Comparison of ENCODE assay signal across 17 mouse cellular contexts in the genomic region with DNA sequence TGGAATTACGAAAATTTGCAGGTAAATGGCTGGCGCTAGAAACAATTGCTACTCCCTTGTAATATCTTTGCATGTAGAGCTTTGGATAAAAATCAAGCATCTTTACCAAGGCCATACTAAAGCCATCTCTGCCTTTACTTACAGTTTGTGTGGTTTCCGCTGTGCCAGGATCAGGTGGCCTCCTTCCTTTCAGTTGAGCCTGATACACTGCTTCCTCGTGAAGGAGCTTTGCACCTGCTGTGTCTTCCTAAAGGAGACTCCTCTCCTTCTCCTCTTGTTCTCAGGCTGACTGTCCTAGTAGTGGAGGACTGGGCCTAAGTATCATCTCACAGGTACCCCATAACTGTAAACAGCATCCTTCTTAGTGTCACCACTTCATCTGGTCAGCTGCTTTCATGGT.
"Had no signal": no experiment of that assay in that cellular context is flagged by ENCODE, and none has a peak within 500 bp of the region (broad histone marks: within the 10 kb centered on the region; RNA-seq: fewer than 3 reads in every experiment).

No protein-coding gene starts in this region.

- H3K9ac ChIP-seq: liver, embryonic 14.5 days; lung, embryonic 14.5 days; midbrain, embryonic 12.5 days; neural tube, embryonic 13.5 days; neural tube, embryonic 15.5 days had no signal

- H3K27ac ChIP-seq: liver, embryonic 14.5 days; midbrain, embryonic 10.5 days; midbrain, embryonic 12.5 days; neural tube, embryonic 13.5 days; neural tube, embryonic 15.5 days had no signal

- H3K36me3 ChIP-seq: midbrain, embryonic 12.5 days; neural tube, embryonic 13.5 days; neural tube, embryonic 15.5 days had no signal

- DNase-seq: lung, adult 18-20 months; lung, embryonic 14.5 days; lung, postnatal 10 days; lung, postnatal 4 days; midbrain, embryonic 14.5 days; retina, postnatal 1 day; right cerebral cortex, adult 18-20 months; right cerebral cortex, postnatal 25 days; right cerebral cortex, postnatal 4 days; spleen, adult 18-20 months had no signal

- H3K9me3 ChIP-seq: midbrain, embryonic 10.5 days; midbrain, embryonic 12.5 days; neural tube, embryonic 13.5 days; neural tube, embryonic 15.5 days had no signal

- H3K4me2 ChIP-seq: lung, embryonic 14.5 days; midbrain, embryonic 12.5 days; neural tube, embryonic 13.5 days; neural tube, embryonic 15.5 days had no signal

- H3K4me3 ChIP-seq: midbrain, embryonic 10.5 days; midbrain, embryonic 12.5 days; myocyte; neural tube, embryonic 13.5 days; neural tube, embryonic 15.5 days had no signal

- ATAC-seq: midbrain, embryonic 16.5 days had no signal

- H3K27me3 ChIP-seq: midbrain, embryonic 12.5 days; neural tube, embryonic 13.5 days; neural tube, embryonic 15.5 days had no signal
